21 mouse cellular contexts compared by ENCODE assay signal in the genomic region with DNA sequence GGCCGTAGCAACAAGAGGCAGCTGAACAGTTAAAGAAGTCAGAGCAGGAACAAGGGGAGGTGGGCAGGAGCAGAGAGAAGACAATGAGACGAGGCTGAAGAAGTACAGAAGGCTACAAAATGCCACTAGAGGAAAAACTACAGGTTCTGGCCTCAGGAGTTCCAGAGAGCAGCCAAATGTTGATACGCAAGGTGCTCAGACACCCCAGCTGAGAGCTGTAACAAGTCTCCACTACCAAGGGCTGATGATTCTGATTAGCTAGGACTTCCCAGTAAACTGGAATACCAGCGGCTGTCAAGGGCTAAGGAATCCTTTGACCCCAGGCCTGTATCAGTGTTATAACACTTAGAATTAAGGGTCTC.
DNase-seq lines count a peak whose midpoint lies in the region; ATAC-seq lines count a peak whose summit lies in the region.
"Had no signal": no experiment of that assay in that cellular context is flagged by ENCODE, and none has a peak within 500 bp of the region (broad histone marks: within the 10 kb centered on the region; RNA-seq: fewer than 3 reads in every experiment).

No protein-coding gene starts in this region.

- H3K27me3 ChIP-seq in forebrain, embryonic 13.5 days, result peaks cover 6% of the 10 kb centered on the region
- H3K27me3 ChIP-seq in forebrain, embryonic 14.5 days (replicated peaks; ENCODE audit: control insufficient read depth, insufficient read depth, low read length), result no peaks in the 10 kb centered on the region
- H3K27me3 ChIP-seq in midbrain, embryonic 10.5 days (ENCODE audit: low read depth, poor library complexity, severe bottlenecking), result peaks cover 16% of the 10 kb centered on the region; the same call in 1 of the 2 replicates
- H3K27me3 ChIP-seq in midbrain, embryonic 15.5 days (replicated peaks), result no peaks in the 10 kb centered on the region
- no peaks in the 10 kb centered on the region for H3K27me3 ChIP-seq in hindbrain, embryonic 14.5 days (ENCODE audit: control insufficient read depth, insufficient read depth, low read length)
- peaks cover 4% of the 10 kb centered on the region; the same call in 1 of the 2 replicates for H3K27me3 ChIP-seq in midbrain, embryonic 13.5 days
- H3K27me3 ChIP-seq in liver, embryonic 12.5 days (replicated peaks), result no peaks in the 10 kb centered on the region
- H3K27me3 ChIP-seq: megakaryocyte, embryonic 14.5 days had no signal

- no peak overlapping the region for H3K4me3 ChIP-seq in forebrain, embryonic 13.5 days
- H3K4me3 ChIP-seq in forebrain, embryonic 14.5 days (ENCODE audit: low read depth, low read length), result no peak overlapping the region
- no peak overlapping the region for H3K4me3 ChIP-seq in midbrain, embryonic 10.5 days
- H3K4me3 ChIP-seq in midbrain, embryonic 15.5 days, result no peak overlapping the region
- no peak overlapping the region for H3K4me3 ChIP-seq in hindbrain, embryonic 14.5 days (replicated peaks; ENCODE audit: low read length)
- no peak overlapping the region for H3K4me3 ChIP-seq in midbrain, embryonic 13.5 days (replicated peaks)
- H3K4me3 ChIP-seq in liver, embryonic 12.5 days, result no peak overlapping the region
- H3K4me3 ChIP-seq: embryonic facial prominence, embryonic 10.5 days; forebrain, embryonic 12.5 days; gastrocnemius, adult 2 months; heart, embryonic 10.5 days; megakaryocyte, embryonic 14.5 days; myocyte had no signal

- ATAC-seq in forebrain, embryonic 13.5 days, result peak; percentile 16; the same call in 1 of the 2 replicates
- no peak for ATAC-seq in forebrain, embryonic 14.5 days
- no peak; the same call in none of the 2 replicates for ATAC-seq in midbrain, embryonic 15.5 days (replicated peaks)
- ATAC-seq in hindbrain, embryonic 14.5 days (ENCODE audit: low FRiP score), result no peak
- ATAC-seq in midbrain, embryonic 13.5 days, result 0 out of 2 replicates have a peak, but pooled peaks have one; percentile 43
- no peak for ATAC-seq in liver, embryonic 12.5 days
- ATAC-seq: inflammation-experienced regulatory T-cells, adult 6 months; liver, postnatal 0 days had no signal

- H3K4me2 ChIP-seq in forebrain, embryonic 13.5 days, result no peak overlapping the region
- no peak overlapping the region for H3K4me2 ChIP-seq in forebrain, embryonic 14.5 days (ENCODE audit: low read length)
- H3K4me2 ChIP-seq in midbrain, embryonic 15.5 days, result no peak overlapping the region
- H3K4me2 ChIP-seq in hindbrain, embryonic 14.5 days (replicated peaks), result 0 out of 2 replicates have a peak overlapping the region, but pooled peaks have one; percentile 7
- H3K4me2 ChIP-seq in midbrain, embryonic 13.5 days (replicated peaks), result no peak overlapping the region
- no peak overlapping the region for H3K4me2 ChIP-seq in liver, embryonic 12.5 days
- H3K4me2 ChIP-seq: forebrain, embryonic 12.5 days had no signal

- no peaks in the 10 kb centered on the region for H3K36me3 ChIP-seq in forebrain, embryonic 13.5 days (ENCODE audit: poor library complexity, severe bottlenecking)
- no peaks in the 10 kb centered on the region for H3K36me3 ChIP-seq in forebrain, embryonic 14.5 days (ENCODE audit: control insufficient read depth, insufficient read depth, low read length)
- no peaks in the 10 kb centered on the region for H3K36me3 ChIP-seq in midbrain, embryonic 10.5 days
- H3K36me3 ChIP-seq in midbrain, embryonic 15.5 days (replicated peaks), result no peaks in the 10 kb centered on the region
- H3K36me3 ChIP-seq in hindbrain, embryonic 14.5 days (replicated peaks; ENCODE audit: control insufficient read depth, insufficient read depth), result no peaks in the 10 kb centered on the region
- H3K36me3 ChIP-seq in midbrain, embryonic 13.5 days, result no peaks in the 10 kb centered on the region
- H3K36me3 ChIP-seq in liver, embryonic 12.5 days, result no peaks in the 10 kb centered on the region
- H3K36me3 ChIP-seq: embryonic facial prominence, embryonic 10.5 days; forebrain, embryonic 12.5 days; heart, embryonic 10.5 days had no signal

- WGBS in forebrain, embryonic 13.5 days, result 51% methylated on average over 4 of the region's 4 CpGs
- 62% methylated on average over 4 of the region's 4 CpGs for WGBS in forebrain, embryonic 14.5 days
- WGBS in midbrain, embryonic 10.5 days, result 53% methylated on average over 4 of the region's 4 CpGs
- 50% methylated on average over 4 of the region's 4 CpGs for WGBS in midbrain, embryonic 15.5 days
- WGBS in hindbrain, embryonic 14.5 days, result 40% methylated on average over 4 of the region's 4 CpGs
- 56% methylated on average over 4 of the region's 4 CpGs for WGBS in midbrain, embryonic 13.5 days
- WGBS in liver, embryonic 12.5 days (ENCODE audit: insufficient replicate concordance), result 63% methylated on average over 4 of the region's 4 CpGs

- no peak overlapping the region for H3K27ac ChIP-seq in forebrain, embryonic 13.5 days
- H3K27ac ChIP-seq in forebrain, embryonic 14.5 days (ENCODE audit: low read depth, low read length), result no peak overlapping the region
- 0 out of 2 replicates have a peak overlapping the region, but pooled peaks have one; percentile 38 for H3K27ac ChIP-seq in midbrain, embryonic 10.5 days (replicated peaks)
- H3K27ac ChIP-seq in midbrain, embryonic 15.5 days, result no peak overlapping the region; the same call in 1 of the 2 replicates
- H3K27ac ChIP-seq in hindbrain, embryonic 14.5 days, result peak overlapping the region; percentile 49; the same call in 1 of the 2 replicates
- H3K27ac ChIP-seq in midbrain, embryonic 13.5 days, result peak overlapping the region; percentile 58; the same call in 1 of the 2 replicates
- no peak overlapping the region for H3K27ac ChIP-seq in liver, embryonic 12.5 days
- H3K27ac ChIP-seq: embryonic facial prominence, embryonic 10.5 days; gastrocnemius, adult 2 months; heart, embryonic 10.5 days had no signal

- DNase-seq in forebrain, embryonic 14.5 days (ENCODE audit: low spot score), result no peak
- no peak for DNase-seq in midbrain, embryonic 10.5 days (ENCODE audit: low spot score)
- DNase-seq in hindbrain, embryonic 14.5 days (ENCODE audit: low spot score), result no peak
- DNase-seq: gastrocnemius, adult 2 months; kidney, adult 2 months; kidney, postnatal 10 days; liver; liver, postnatal 0 days; lung, postnatal 14 days; right cerebral cortex, postnatal 4 days; thymus, adult 2 months had no signal

- peaks cover 18% of the 10 kb centered on the region for H3K4me1 ChIP-seq in forebrain, embryonic 13.5 days
- peaks cover 8% of the 10 kb centered on the region for H3K4me1 ChIP-seq in forebrain, embryonic 14.5 days (ENCODE audit: control insufficient read depth, insufficient read depth, low read length)
- peaks cover 22% of the 10 kb centered on the region for H3K4me1 ChIP-seq in midbrain, embryonic 10.5 days
- peaks cover 23% of the 10 kb centered on the region for H3K4me1 ChIP-seq in midbrain, embryonic 15.5 days
- H3K4me1 ChIP-seq in hindbrain, embryonic 14.5 days (replicated peaks; ENCODE audit: control insufficient read depth, insufficient read depth, low read length), result peaks cover 18% of the 10 kb centered on the region
- H3K4me1 ChIP-seq in midbrain, embryonic 13.5 days (replicated peaks), result peaks cover 23% of the 10 kb centered on the region
- H3K4me1 ChIP-seq in liver, embryonic 12.5 days, result no peaks in the 10 kb centered on the region
- H3K4me1 ChIP-seq: megakaryocyte, embryonic 14.5 days had no signal

- H3K9ac ChIP-seq in forebrain, embryonic 13.5 days, result no peak overlapping the region
- H3K9ac ChIP-seq in forebrain, embryonic 14.5 days (ENCODE audit: low read length), result no peak overlapping the region
- H3K9ac ChIP-seq in midbrain, embryonic 15.5 days, result no peak overlapping the region
- no peak overlapping the region for H3K9ac ChIP-seq in hindbrain, embryonic 14.5 days
- no peak overlapping the region for H3K9ac ChIP-seq in midbrain, embryonic 13.5 days (replicated peaks)
- H3K9ac ChIP-seq in liver, embryonic 12.5 days, result no peak overlapping the region
- H3K9ac ChIP-seq: forebrain, embryonic 12.5 days; liver, postnatal 0 days had no signal

- H3K9me3 ChIP-seq in forebrain, embryonic 13.5 days (replicated peaks), result no peaks in the 10 kb centered on the region
- no peaks in the 10 kb centered on the region for H3K9me3 ChIP-seq in forebrain, embryonic 14.5 days (replicated peaks; ENCODE audit: control insufficient read depth, low read length)
- H3K9me3 ChIP-seq in midbrain, embryonic 10.5 days (replicated peaks), result no peaks in the 10 kb centered on the region
- H3K9me3 ChIP-seq in midbrain, embryonic 15.5 days, result no peaks in the 10 kb centered on the region
- no peaks in the 10 kb centered on the region for H3K9me3 ChIP-seq in hindbrain, embryonic 14.5 days (ENCODE audit: control insufficient read depth, low read length)
- H3K9me3 ChIP-seq in midbrain, embryonic 13.5 days, result no peaks in the 10 kb centered on the region
- no peaks in the 10 kb centered on the region for H3K9me3 ChIP-seq in liver, embryonic 12.5 days (replicated peaks)
- H3K9me3 ChIP-seq: embryonic facial prominence, embryonic 10.5 days; forebrain, embryonic 12.5 days; heart, embryonic 10.5 days had no signal

Comparison
In these comparisons a context has a peak if more than half of its experiments do, and no peak if none do; other contexts are left out.
1. ATAC-seq: peak in forebrain, embryonic 13.5 days (single experiment) and midbrain, embryonic 13.5 days (single experiment); none in forebrain, embryonic 14.5 days (single experiment), midbrain, embryonic 15.5 days (single experiment), hindbrain, embryonic 14.5 days (single experiment) and liver, embryonic 12.5 days (single experiment).
2. H3K27ac ChIP-seq: peak in midbrain, embryonic 10.5 days (single experiment), hindbrain, embryonic 14.5 days (single experiment) and midbrain, embryonic 13.5 days (single experiment); none in forebrain, embryonic 13.5 days (single experiment), forebrain, embryonic 14.5 days (single experiment), midbrain, embryonic 15.5 days (single experiment) and liver, embryonic 12.5 days (single experiment).